Mouse (Mus musculus): ENCODE results near the gene Btbd1. TPM values are rescaled to one million over a fixed set of nuclear protein-coding genes. Genes with fewer than 3 reads are reported as not detected.

The Btbd1 gene
- 39.5 and 42.3 TPM in 2 replicates for polyA plus RNA-seq (2015; fragmentation: Nextera tagmentation; extraction: Ambion mirVana)

DNA sequence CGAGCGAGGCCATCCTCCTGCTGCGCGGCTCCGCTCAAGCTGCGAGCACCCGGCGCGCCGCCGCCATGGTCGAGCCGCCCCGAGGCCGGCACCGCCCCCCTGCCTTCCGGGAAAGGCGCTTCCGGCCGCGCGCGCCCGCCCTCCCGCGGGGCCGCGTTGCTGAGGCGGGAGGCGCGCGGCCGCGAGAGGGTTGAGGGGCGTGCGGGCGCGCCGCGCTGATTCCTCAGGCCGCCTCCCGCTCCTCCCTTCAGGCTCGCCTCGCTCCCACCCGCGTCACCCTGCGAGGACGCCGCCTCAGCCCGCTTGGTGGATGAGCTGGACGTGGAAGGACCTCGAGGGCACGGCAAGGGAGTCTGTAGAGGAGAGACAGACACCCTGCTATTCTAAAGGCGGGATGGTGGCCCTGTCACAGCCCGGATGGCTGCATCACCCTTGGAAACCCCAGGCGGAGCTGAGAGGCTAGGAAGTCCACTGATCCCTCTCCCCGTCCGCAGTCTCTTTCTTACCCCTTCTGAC lies at the start of gene Btbd1:
Gene Btbd1, minus strand, starts transcription at position 53 of the 516 bp plus-strand sequence.

GRCm38 (mm10) chr7:81858968-81859721 lies 29.9 kb upstream of the Btbd1 start, which contains the start of gene Tm6sf1:
Tm6sf1 (plus strand) TSS chr7:81859001.

DNA sequence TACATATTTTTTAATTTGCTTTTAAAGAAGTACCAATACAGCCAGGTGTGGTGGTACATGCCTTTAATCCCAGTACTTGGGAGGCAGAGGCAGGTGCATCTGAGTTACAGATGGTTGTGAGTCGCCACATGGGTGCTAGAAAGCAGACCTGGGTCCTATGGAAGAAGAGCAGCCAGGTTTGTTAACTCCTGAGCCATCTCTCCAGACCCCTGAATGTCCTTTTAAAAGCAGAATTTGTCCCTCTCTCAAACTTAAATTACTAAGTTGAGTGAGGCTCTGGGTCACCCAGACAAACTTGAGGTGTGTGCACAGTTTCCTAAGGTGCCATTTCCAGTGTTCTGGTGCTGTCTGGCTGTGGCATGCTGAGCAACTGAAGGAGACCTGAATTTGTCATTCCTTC lies 26.5 kb upstream of the Btbd1 start, which contains the start of gene Gm10160:
Gene Gm10160, minus strand, starts transcription at position 101 of the 400 bp plus-strand sequence.

GRCm38 (mm10) chr7:81789095-81789757 lies 40.0 kb downstream of the Btbd1 start, which contains the start of gene 3110040N11Rik:
3110040N11Rik (minus strand) TSS chr7:81789478.

GRCm38 (mm10) chr7:81762180-81763109 lies 66.8 kb downstream of the Btbd1 start, which contains the start of gene Ramac:
Ramac (plus strand) TSS chr7:81762925.

Other genes starting within 250 kb of the Btbd1 start
- gene Homer2, start 121.9 kb downstream of the Btbd1 start, polyA plus RNA-seq (2015; fragmentation: Nextera tagmentation; extraction: Ambion mirVana), result 57.8 and 78.9 TPM in 2 replicates
- gene Ramac, start 66.5 kb downstream of the Btbd1 start, polyA plus RNA-seq (2015; fragmentation: Nextera tagmentation; extraction: Ambion mirVana), result 109 and 119 TPM in 2 replicates
- 36.8 and 42.9 TPM in 2 replicates for gene 3110040N11Rik, start 40.0 kb downstream of the Btbd1 start, polyA plus RNA-seq (2015; fragmentation: Nextera tagmentation; extraction: Ambion mirVana)
- not detected in 2 replicates for gene Gm10160, start 26.4 kb upstream of the Btbd1 start, polyA plus RNA-seq (2015; fragmentation: Nextera tagmentation; extraction: Ambion mirVana)
- gene Tm6sf1, start 29.6 kb upstream of the Btbd1 start, polyA plus RNA-seq (2015; fragmentation: Nextera tagmentation; extraction: Ambion mirVana), result 8.7 and 9.0 TPM in 2 replicates
- gene Hdgfl3, start 105.0 kb upstream of the Btbd1 start, polyA plus RNA-seq (2015; fragmentation: Nextera tagmentation; extraction: Ambion mirVana), result 7.6 and 9.2 TPM in 2 replicates
- 1.7 and 3.0 TPM in 2 replicates for gene Bnc1, start 162.9 kb upstream of the Btbd1 start, polyA plus RNA-seq (2015; fragmentation: Nextera tagmentation; extraction: Ambion mirVana)